Mouse (Mus musculus) ES-E14 (cell line): ENCODE measurements around the gene Calhm4.

Source experiments
- HCFC1 ChIP-seq: IDR thresholded peaks from 2 replicates; pipeline ENCODE4 v1.6.1; 2012; ENCODE audit warnings: low read length, inconsistent platforms, borderline replicate concordance; ENCODE audit not compliant: insufficient read depth
- MAFK ChIP-seq: IDR thresholded peaks from 2 replicates; pipeline ENCODE4 v1.6.1; 2014; ENCODE audit warnings: mild to moderate bottlenecking, low read depth, low read length, inconsistent platforms; ENCODE audit not compliant: insufficient read depth
- ZNF384 ChIP-seq: IDR thresholded peaks from 2 replicates; pipeline ENCODE4 v1.6.1; 2012; ENCODE audit warnings: low read depth, low read length, inconsistent platforms

DNA sequence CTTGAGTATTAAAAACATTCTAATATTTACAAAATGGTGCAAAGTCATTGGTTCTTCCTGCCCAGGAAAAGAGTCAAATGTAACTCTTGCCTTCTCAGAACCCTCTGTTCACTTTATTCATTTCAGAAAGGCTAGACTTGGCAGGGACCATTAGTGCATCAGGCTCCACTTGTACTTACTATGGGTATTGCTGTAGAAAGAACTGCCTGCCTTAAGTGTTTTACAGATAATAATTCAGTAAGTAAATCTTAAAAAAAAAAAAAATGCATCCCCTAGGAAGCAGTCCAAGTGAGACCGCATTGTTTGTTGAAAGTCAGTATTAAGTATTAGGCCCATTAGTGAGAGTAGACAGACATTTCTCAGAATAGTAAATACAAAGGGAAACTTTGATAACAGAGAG lies 42.4 kb upstream of the Calhm4 start:
- TF ChIP-seq ZNF384 (no peak), HCFC1 (no peak), MAFK (no peak)
